Mouse (Mus musculus) cortical plate, adult 2 months (tissue): ENCODE data around the gene Calcoco1. TPM values are rescaled to one million over a fixed set of nuclear protein-coding genes. Genes with fewer than 3 reads are reported as not detected.
A peak's percentile ranks its signal among the peaks of the same experiment; 100 is the strongest.

ENCODE experiments used
- H3K27ac ChIP-seq: fragments of 200-500 bp; 2 replicates; pipeline ENCODE4 v1.5.1; 2012; ENCODE audit warnings: low read length, control low read depth, inconsistent platforms; ENCODE audit not compliant: insufficient read depth
- H3K4me1 ChIP-seq: fragments of 200-500 bp; 2 replicates; pipeline ENCODE4 v1.6.1; 2011; ENCODE audit warnings: low read length; ENCODE audit not compliant: control insufficient read depth, insufficient read depth
- H3K4me3 ChIP-seq: fragments of 200-500 bp; 2 replicates; pipeline ENCODE4 v1.5.1; 2011; ENCODE audit warnings: mild to moderate bottlenecking, low read length, control low read depth; ENCODE audit not compliant: insufficient read depth
- CTCF ChIP-seq: fragments of 200-500 bp; IDR thresholded peaks from 2 replicates; pipeline ENCODE4 v1.5.1; 2011; ENCODE audit warnings: mild to moderate bottlenecking, control low read depth, low read length; ENCODE audit not compliant: insufficient read depth; ENCODE audit errors: extremely low read depth
- POLR2A ChIP-seq: fragments of 200-500 bp; IDR thresholded peaks from 2 replicates; pipeline ENCODE4 v1.6.1; 2011; ENCODE audit warnings: mild to moderate bottlenecking, low read length, control low read depth; ENCODE audit not compliant: insufficient read depth; ENCODE audit errors: extremely low read depth
- polyA plus RNA-seq: library from polyadenylated mRNA; depleted of rRNA; stranded (reverse); fragments of >200 nt; gene quantifications from 2 replicates; pipeline ENCODE4 v1.2.3, GENCODE M21; 2012

Calcoco1 gene
- polyA plus RNA-seq, 1 experiment, result 62.5 TPM

DNA sequence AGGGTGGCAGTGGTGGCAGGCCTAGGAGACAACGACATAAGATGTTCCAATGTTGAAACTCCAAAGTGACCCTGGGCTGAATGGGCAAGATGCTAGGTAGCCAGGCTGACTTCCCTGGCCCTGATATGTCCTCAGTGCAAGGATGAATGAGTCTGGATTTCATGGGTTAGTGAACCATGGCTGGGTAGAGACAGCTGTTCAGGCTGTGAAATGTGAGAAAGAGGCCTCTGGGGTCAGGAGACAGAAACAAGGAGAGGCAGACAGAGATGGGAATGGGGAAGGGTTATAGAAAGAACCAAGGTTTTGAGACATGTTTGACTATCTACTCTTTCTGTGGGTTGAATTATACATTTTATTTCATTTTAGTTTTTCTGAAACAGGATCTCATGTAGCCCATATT is 27.1 kb upstream of the Calcoco1 start:
- no peak overlapping the region for H3K4me3 ChIP-seq
- H3K4me1 ChIP-seq, result peaks cover 5% of the 10 kb centered on the region; the same call in 1 of the 2 replicates
- H3K27ac ChIP-seq, result no peak overlapping the region
- TF ChIP-seq CTCF (no peak), POLR2A (no peak)

DNA sequence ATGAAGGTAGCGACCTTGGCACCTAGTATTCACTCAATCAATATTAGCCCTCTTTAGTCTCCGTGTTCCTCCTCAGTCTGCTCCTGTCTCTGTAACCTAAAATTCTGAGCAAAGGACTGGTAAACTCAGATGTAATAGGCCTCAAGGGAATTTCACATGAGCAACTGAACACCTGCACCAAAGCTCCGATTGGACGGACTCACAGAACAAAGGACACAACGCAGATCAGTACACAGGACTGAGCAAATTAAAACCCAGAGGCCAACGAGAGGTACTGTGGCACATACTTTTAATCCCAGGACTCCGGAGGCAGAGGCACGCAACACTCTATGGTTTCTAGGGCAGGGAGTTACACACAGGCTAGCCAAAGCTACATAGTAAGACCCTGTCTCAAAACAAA is 25.9 kb upstream of the Calcoco1 start:
- Histone ChIP-seq H3K4me3 (no peak overlapping the region), H3K27ac (no peak overlapping the region), H3K4me1 (peaks cover 7% of the 10 kb centered on the region; the same call in 1 of the 2 replicates)
- TF ChIP-seq CTCF, result no peak
- no peak for TF ChIP-seq POLR2A

DNA sequence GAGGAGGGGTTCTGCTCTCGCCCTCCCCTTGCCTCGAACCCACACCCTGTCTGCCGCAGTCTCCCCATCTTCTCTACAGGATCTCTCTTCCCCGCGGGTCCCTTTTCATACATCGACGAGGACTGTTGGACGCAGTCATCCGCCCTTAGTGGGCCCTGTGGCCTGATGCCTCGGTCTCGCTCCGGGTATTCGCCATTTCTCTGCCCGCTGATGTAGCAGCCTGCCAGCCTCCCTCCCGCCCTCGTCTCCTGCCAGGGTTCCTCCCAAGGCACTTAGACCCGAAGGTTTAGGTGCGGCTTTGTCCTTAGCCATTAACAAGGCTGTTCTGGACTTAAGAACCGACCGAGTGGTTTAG is 25.3 kb upstream of the Calcoco1 start:
- peak overlapping the region; percentile 38 for H3K4me3 ChIP-seq
- H3K27ac ChIP-seq, result peak overlapping the region; percentile 94
- TF ChIP-seq POLR2A, result no peak
- no peak for TF ChIP-seq CTCF
- peaks cover 7% of the 10 kb centered on the region; the same call in 1 of the 2 replicates for H3K4me1 ChIP-seq

DNA sequence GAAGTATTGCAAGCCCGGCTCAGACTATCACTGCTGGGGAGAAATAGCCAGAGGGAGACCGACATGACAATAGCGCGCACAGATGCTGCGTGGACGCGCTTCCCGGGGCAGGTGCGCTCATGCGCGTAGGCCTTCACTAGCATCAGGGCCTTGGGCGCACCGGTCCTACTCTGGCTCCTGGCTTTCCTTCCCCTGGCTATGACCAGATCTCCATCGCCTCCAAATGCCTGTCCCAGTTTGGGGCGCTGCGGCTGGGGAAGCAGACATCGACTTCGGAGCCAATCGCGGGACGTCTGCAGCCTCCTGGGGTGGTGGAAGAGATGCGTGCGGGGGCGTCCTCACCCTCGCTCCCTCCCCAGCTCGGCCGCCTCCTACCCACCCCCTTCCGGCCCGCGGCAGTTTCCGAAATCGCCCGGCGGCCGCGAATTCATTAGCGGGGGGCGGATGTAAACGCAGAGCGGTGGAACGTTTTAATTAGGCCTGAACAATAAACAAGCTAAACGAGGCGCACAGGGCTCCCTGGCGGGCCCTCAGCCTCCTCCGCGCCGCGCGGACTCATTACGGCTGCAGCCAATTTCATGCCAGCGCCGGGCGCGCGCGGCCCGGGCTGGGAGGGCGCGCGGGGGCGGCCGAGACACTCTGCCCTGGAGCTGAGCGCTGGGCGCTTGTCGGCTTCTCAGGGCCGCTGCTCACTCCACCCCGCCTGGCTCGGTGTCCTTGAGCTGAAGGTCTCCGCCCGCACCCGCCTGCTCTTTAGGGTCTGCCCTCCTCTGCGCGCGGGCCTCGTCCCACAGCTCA is 24.7 kb upstream of the Calcoco1 start:
- H3K4me1 ChIP-seq, result peaks cover 7% of the 10 kb centered on the region; the same call in 1 of the 2 replicates
- H3K4me3 ChIP-seq, result peak overlapping the region; percentile 38
- H3K27ac ChIP-seq, result peak overlapping the region; percentile 94
- TF ChIP-seq POLR2A (peak; percentile 66; the same call in 1 of the 2 replicates), CTCF (no peak)

DNA sequence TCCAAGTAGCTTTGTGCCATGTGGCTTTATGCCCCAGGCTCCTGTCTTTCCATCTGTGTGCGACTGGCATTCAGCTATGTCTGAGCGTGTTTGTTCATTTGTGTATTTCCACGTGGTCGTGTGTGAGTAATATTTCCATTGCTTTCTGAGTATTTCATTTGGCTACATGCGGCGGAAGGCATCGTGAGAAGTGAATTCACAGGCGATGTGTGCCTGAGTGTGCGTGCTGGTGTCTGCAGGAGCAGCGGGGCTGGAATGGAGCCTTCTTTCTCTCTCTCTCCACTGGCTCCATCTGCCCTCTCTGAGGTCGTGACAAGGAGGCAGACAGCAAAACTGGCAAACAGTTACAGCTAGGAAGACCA is 24.1 kb upstream of the Calcoco1 start:
- no peak for TF ChIP-seq POLR2A
- TF ChIP-seq CTCF, result no peak
- Histone ChIP-seq H3K4me1 (peaks cover 7% of the 10 kb centered on the region; the same call in 1 of the 2 replicates), H3K27ac (peak overlapping the region; percentile 94), H3K4me3 (peak overlapping the region; percentile 38; the same call in 1 of the 2 replicates)

DNA sequence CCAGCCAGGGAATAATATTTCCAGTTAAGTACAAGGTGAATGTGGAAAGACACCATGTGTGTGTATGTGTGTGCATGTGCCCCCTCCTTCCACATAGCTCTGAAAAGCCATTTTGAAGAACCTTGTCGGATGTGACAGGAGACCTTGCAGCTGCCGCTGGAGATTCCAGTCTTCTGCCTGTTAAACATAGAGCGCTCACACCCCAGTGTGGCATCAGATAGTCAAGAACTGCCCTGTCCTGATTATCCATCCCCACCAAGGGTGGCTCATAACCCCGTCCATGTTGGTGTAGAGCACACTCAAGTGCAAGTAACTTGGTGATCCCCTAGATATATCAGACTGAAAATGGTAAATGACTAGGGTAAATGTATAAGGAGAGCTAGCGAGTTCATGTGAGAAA is 23.4 kb upstream of the Calcoco1 start:
- peaks cover 5% of the 10 kb centered on the region; the same call in 1 of the 2 replicates for H3K4me1 ChIP-seq
- no peak overlapping the region for H3K27ac ChIP-seq
- TF ChIP-seq CTCF, result no peak
- TF ChIP-seq POLR2A, result no peak
- no peak overlapping the region for H3K4me3 ChIP-seq

DNA sequence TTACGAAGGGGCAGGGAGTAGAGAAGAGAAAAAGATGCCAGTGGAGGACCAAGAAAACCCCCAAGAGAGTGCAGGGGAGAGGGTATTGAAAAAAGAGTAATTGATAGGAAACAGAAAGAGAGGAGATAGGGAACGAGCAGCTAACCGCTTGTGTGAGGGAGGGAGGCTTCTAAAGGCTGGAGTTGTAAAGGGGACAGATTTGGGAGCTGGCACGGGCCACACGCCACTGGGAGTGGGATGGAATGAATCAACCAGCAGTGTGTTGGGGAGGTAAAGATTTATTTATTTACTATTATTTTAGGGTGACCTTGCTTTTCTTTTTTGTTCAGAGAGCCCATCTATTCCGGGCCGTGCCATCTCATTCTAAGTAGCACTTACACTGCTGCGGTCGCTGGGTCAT is 22.9 kb upstream of the Calcoco1 start:
- TF ChIP-seq CTCF (no peak), POLR2A (no peak)
- Histone ChIP-seq H3K4me3 (no peak overlapping the region), H3K4me1 (peaks cover 3% of the 10 kb centered on the region; the same call in 1 of the 2 replicates), H3K27ac (no peak overlapping the region)

DNA sequence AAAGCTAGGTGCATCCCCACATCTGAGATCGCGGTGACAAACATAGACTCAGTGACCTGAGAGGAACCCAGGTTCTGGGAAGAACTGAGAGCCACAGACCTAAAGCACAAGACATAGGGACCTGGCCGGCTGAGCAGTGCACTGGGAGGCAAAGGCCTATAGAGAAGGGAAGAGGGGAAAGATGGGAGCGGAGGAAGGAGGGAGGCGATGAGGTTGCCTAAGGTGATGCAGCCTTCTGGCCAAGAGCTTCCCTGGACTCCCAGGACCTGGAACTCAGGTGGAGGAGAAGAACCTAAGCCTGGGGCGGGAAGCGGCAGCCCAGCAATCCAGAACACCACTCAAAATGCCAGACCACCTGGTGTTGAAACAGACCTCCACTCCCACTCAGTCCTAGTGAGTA is 22.4 kb upstream of the Calcoco1 start:
- H3K27ac ChIP-seq, result 0 out of 2 replicates have a peak overlapping the region, but pooled peaks have one; percentile 2
- H3K4me1 ChIP-seq, result peaks cover 3% of the 10 kb centered on the region; the same call in 1 of the 2 replicates
- no peak overlapping the region for H3K4me3 ChIP-seq
- TF ChIP-seq POLR2A (no peak), CTCF (no peak)

DNA sequence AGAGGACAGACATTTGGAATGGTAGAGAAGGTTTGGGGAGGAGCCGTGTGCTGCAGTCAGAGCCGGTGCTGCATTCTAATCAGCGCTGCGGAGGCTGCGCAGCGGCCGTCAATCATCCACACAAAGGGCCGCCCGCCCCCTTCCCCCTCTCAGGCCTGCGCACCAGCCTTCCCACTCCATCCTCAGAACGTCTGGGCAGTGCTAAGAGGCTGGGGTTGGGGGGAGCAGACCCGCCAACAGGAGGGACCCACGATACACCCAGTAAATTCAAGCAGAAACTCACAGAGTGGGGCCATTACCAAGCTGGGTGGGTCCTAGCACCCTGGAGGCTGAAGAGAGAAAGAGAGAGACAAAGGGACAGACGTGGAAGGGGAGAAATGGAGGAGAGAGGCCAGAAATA is 22.0 kb upstream of the Calcoco1 start:
- Histone ChIP-seq H3K4me1 (peaks cover 3% of the 10 kb centered on the region; the same call in 1 of the 2 replicates), H3K27ac (0 out of 2 replicates have a peak overlapping the region, but pooled peaks have one; percentile 48), H3K4me3 (no peak overlapping the region)
- TF ChIP-seq POLR2A (0 out of 2 replicates have a peak, but pooled peaks have one; percentile 30), CTCF (no peak)

DNA sequence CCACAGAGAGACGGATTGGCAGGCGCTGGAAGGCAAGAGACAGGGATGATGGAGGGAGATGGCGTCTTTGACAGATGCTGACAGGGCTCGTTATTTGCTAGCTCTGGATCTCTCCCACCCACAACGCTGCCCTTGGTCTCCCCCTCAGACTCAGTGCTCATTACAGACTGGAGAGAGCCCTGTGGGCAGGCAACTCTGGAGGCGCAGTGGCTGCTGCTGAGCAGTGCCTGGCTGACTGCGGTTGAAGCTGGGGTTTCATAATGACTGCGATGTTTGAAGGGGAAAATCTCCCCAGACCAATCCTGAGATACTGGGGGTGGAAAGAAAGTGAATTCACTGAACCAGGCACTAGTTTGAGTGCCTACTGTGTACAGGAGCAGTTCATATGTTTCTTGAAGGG is 21.2 kb upstream of the Calcoco1 start:
- H3K4me1 ChIP-seq, result peaks cover 3% of the 10 kb centered on the region; the same call in 1 of the 2 replicates
- TF ChIP-seq CTCF (no peak), POLR2A (no peak)
- no peak overlapping the region for H3K4me3 ChIP-seq
- H3K27ac ChIP-seq, result 0 out of 2 replicates have a peak overlapping the region, but pooled peaks have one; percentile 48
